7 mouse cellular contexts compared by ENCODE assay signal in genomic region chr14:34867266-34867665, GRCm38 (mm10). TPM values are rescaled to one million over a fixed set of nuclear protein-coding genes. Genes with fewer than 3 reads are reported as not detected.
DNase-seq lines count a peak whose midpoint lies in the region; ATAC-seq and TF ChIP-seq lines count a peak whose summit lies in the region.

No protein-coding gene starts in this region.

- TF ChIP-seq CTCF in kidney, postnatal 0 days (IDR thresholded peaks at IDR 0.05; ENCODE audit: low read depth), result no peak

- no peak overlapping the region for H3K4me3 ChIP-seq in kidney, postnatal 0 days (replicated peaks; ENCODE audit: low read depth, low read length)
- no peak overlapping the region for H3K4me3 ChIP-seq in kidney, embryonic 15.5 days (replicated peaks)

- no peaks in the 10 kb centered on the region for H3K4me1 ChIP-seq in kidney, postnatal 0 days (replicated peaks; ENCODE audit: insufficient read depth, low read length)
- H3K4me1 ChIP-seq in kidney, embryonic 15.5 days, result no peaks in the 10 kb centered on the region

- H3K27ac ChIP-seq in kidney, postnatal 0 days, result no peak overlapping the region
- H3K27ac ChIP-seq in kidney, embryonic 15.5 days, result no peak overlapping the region

- 24% methylated on average over 5 of the region's 5 CpGs for WGBS in kidney, postnatal 0 days
- 21% methylated on average over 5 of the region's 5 CpGs for WGBS in kidney, embryonic 15.5 days

- no peak for ATAC-seq in kidney, postnatal 0 days (replicated peaks; ENCODE audit: low FRiP score, low read depth)
- no peak for ATAC-seq in kidney, embryonic 15.5 days (replicated peaks; ENCODE audit: low FRiP score)
- no peak for ATAC-seq in megakaryocyte-erythroid progenitor cell, adult 5-6 weeks (replicated peaks; ENCODE audit: low FRiP score, low TSS enrichment, poor library complexity, severe bottlenecking)

- no peaks in the 10 kb centered on the region for H3K27me3 ChIP-seq in kidney, postnatal 0 days (ENCODE audit: insufficient read depth, low read length)
- no peaks in the 10 kb centered on the region for H3K27me3 ChIP-seq in kidney, embryonic 15.5 days

- no peaks in the 10 kb centered on the region for H3K9me3 ChIP-seq in kidney, postnatal 0 days (replicated peaks; ENCODE audit: low read length)
- H3K9me3 ChIP-seq in kidney, embryonic 15.5 days (replicated peaks), result no peaks in the 10 kb centered on the region

- DNase-seq in kidney, postnatal 0 days (ENCODE audit: low spot score), result peak; percentile 70
- peak; percentile 67 for DNase-seq in ZHBTc4 (ENCODE audit: low read depth, low spot score)
- DNase-seq in embryo, embryonic 10.5 days (ENCODE audit: low spot score), result peak; percentile 77
- DNase-seq in lung, postnatal 10 days, result peak; percentile 41
- DNase-seq in frontal cortex, postnatal 25 days (ENCODE audit: low spot score in 2 of 2), result no peak

- no peak overlapping the region for H3K9ac ChIP-seq in kidney, postnatal 0 days (ENCODE audit: low read depth, low read length)
- H3K9ac ChIP-seq in kidney, embryonic 15.5 days, result no peak overlapping the region

- H3K36me3 ChIP-seq in kidney, postnatal 0 days (ENCODE audit: insufficient read depth, low read length), result no peaks in the 10 kb centered on the region
- no peaks in the 10 kb centered on the region for H3K36me3 ChIP-seq in kidney, embryonic 15.5 days

- H3K4me2 ChIP-seq in kidney, postnatal 0 days (ENCODE audit: low read length), result no peak overlapping the region
- H3K4me2 ChIP-seq in kidney, embryonic 15.5 days, result no peak overlapping the region

RNA-seq across cellular contexts. Expression of gene Grid1, which starts 47.4 kb away (rescaled TPM):
- polyA plus RNA-seq in kidney, postnatal 0 days (2015; fragmentation: Nextera tagmentation; extraction: Ambion mirVana), result 0.65 and 0.91 TPM in 2 replicates
- 0.67 and 0.81 TPM in 2 replicates for polyA plus RNA-seq in kidney, embryonic 15.5 days (2015; fragmentation: Nextera tagmentation; extraction: Ambion mirVana)
- not detected in 2 replicates for total RNA-seq in megakaryocyte-erythroid progenitor cell, adult 5-6 weeks (2014; fragmentation: Nextera tagmentation)
- total RNA-seq in megakaryocyte-erythroid progenitor cell, adult 5-6 weeks (2017), result not detected in 2 replicates

Comparison
In these comparisons a context has a peak if more than half of its experiments do, and no peak if none do; other contexts are left out.
1. DNase-seq: peak in kidney, postnatal 0 days (single experiment), ZHBTc4 (single experiment), embryo, embryonic 10.5 days (single experiment) and lung, postnatal 10 days (single experiment); none in frontal cortex, postnatal 25 days (0 of 2).